Mouse (Mus musculus): ENCODE measurements around the gene Pts. TPM values are rescaled to one million over a fixed set of nuclear protein-coding genes. Genes with fewer than 3 reads are reported as not detected.

The Pts gene
- total and polyA plus RNA-seq, 3 experiments = 24.6 TPM; not detected in 1

- no peaks in the 10 kb centered on the region for H3K79me2 ChIP-seq (ENCODE audit: control insufficient read depth, insufficient read depth, low read length, poor library complexity)
- 0 out of 4 replicates have a peak, but pooled peaks cover 2 to 4% of the 10 kb centered on the region in 2 experiments for H3K4me1 ChIP-seq (ENCODE audit: control insufficient read depth in 1 of 2, insufficient read depth in 2 of 2, low read length in 2 of 2)
- peaks cover 0 to 2% of the 10 kb centered on the region in 2 experiments; a peak in 2 of 4 replicates for H3K36me3 ChIP-seq (ENCODE audit: control insufficient read depth in 1 of 2, insufficient read depth in 2 of 2, low read length in 2 of 2)
- no peaks in the 10 kb centered on the region for H3K9me3 ChIP-seq (replicated peaks; ENCODE audit: insufficient read depth, low read length)
- no peaks in the 10 kb centered on the region for H3K27me3 ChIP-seq (ENCODE audit: control insufficient read depth in 1 of 2, insufficient read depth in 2 of 2, low read length in 2 of 2)
- no peak overlapping the region for H3K27ac ChIP-seq (ENCODE audit: control insufficient read depth, low read depth, low read length)
- no peak for DNase-seq (ENCODE audit: low read depth, low spot score)
- H3K9ac ChIP-seq (ENCODE audit: control insufficient read depth, low read depth, low read length, poor library complexity, severe bottlenecking) = no peak overlapping the region
- no peak for TF ChIP-seq HCFC1 (IDR thresholded peaks at IDR 0.05; ENCODE audit: low read depth, low read length)
- no peak for TF ChIP-seq ELF1 (IDR thresholded peaks at IDR 0.05; ENCODE audit: low read depth, low read length)
- TF ChIP-seq MAX (IDR thresholded peaks at IDR 0.05; ENCODE audit: low read length) = no peak
- no peak for TF ChIP-seq CTCF (IDR thresholded peaks at IDR 0.05 in 2 of 3, conservative IDR thresholded peaks at IDR 0.05 in 1 of 3; ENCODE audit: control insufficient read depth in 1 of 3, insufficient read depth in 1 of 3, low read depth in 2 of 3, low read length in 3 of 3, poor library complexity in 1 of 3, severe bottlenecking in 1 of 3)
- TF ChIP-seq CHD2 (IDR thresholded peaks at IDR 0.05; ENCODE audit: low read length) = no peak
- TF ChIP-seq MEF2A (IDR thresholded peaks at IDR 0.05; ENCODE audit: extremely low read depth, insufficient replicate concordance, low read depth, low read length, poor library complexity, severe bottlenecking) = no peak
- TF ChIP-seq USF1 (IDR thresholded peaks at IDR 0.05; ENCODE audit: low read depth, low read length) = no peak
- TF ChIP-seq POLR2A (IDR thresholded peaks at IDR 0.05; ENCODE audit: control insufficient read depth in 1 of 2, insufficient read depth in 1 of 2, low read depth in 1 of 2, low read length in 2 of 2, poor library complexity in 1 of 2) = no peak
- no peak for TF ChIP-seq ETS1 (IDR thresholded peaks at IDR 0.05; ENCODE audit: low read depth, low read length)
- TF ChIP-seq BHLHE40 (IDR thresholded peaks at IDR 0.05; ENCODE audit: borderline replicate concordance, low read depth, low read length) = no peak
- no peak for TF ChIP-seq JUND (IDR thresholded peaks at IDR 0.05; ENCODE audit: low read depth, low read length)
- TF ChIP-seq NELFE (IDR thresholded peaks at IDR 0.05; ENCODE audit: low read depth, low read length) = no peak
- TF ChIP-seq CHD1 (IDR thresholded peaks at IDR 0.05; ENCODE audit: low read depth, low read length) = no peak
- no peak for TF ChIP-seq ZMIZ1 (IDR thresholded peaks at IDR 0.05; ENCODE audit: low read depth, low read length)
- no peak for TF ChIP-seq TCF12 (IDR thresholded peaks at IDR 0.05; ENCODE audit: low read depth, low read length)
- no peak overlapping the region for H3K4me3 ChIP-seq (ENCODE audit: control insufficient read depth in 1 of 2, insufficient read depth in 1 of 2, low read depth in 2 of 2, low read length in 2 of 2)
Observed at GRCm38 (mm10) chr9:50476651-50477050, 51.9 kb downstream of the Pts start.

DNA sequence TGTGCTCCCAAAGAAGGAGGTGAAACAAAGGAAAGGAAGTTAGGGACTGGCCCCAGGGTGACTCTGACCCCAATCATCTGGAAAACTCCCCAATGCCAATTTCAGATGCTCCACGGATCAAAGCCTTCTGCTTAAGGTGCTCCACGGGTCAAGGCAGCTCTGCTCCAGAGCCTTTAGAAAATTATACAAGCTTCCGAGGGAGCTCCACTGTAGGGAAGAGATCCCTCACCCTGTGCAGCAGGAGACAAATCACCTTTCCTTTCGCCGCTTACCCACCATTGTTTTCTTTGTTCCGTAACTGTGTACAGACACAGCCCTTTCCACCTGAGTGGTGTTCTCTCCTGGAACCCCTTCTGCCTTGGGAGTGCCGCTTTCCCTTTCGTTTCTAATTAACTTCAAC, 52.8 kb downstream of the Pts start:
- Histone ChIP-seq H3K4me1 (ENCODE audit: control insufficient read depth in 1 of 2, insufficient read depth in 2 of 2, low read length in 2 of 2) (peaks cover 2 to 9% of the 10 kb centered on the region in 2 experiments; a peak in 2 of 4 replicates), H3K27me3 (ENCODE audit: control insufficient read depth in 1 of 2, insufficient read depth in 2 of 2, low read length in 2 of 2) (no peaks in the 10 kb centered on the region), H3K79me2 (ENCODE audit: control insufficient read depth, insufficient read depth, low read length, poor library complexity) (no peaks in the 10 kb centered on the region), H3K9me3 (replicated peaks; ENCODE audit: insufficient read depth, low read length) (no peaks in the 10 kb centered on the region), H3K27ac (ENCODE audit: control insufficient read depth, low read depth, low read length) (no peak overlapping the region), H3K9ac (ENCODE audit: control insufficient read depth, low read depth, low read length, poor library complexity, severe bottlenecking) (no peak overlapping the region), H3K4me3 (ENCODE audit: control insufficient read depth in 1 of 2, insufficient read depth in 1 of 2, low read depth in 2 of 2, low read length in 2 of 2) (no peak overlapping the region), H3K36me3 (ENCODE audit: control insufficient read depth in 1 of 2, insufficient read depth in 2 of 2, low read length in 2 of 2) (peaks cover 0 to 8% of the 10 kb centered on the region in 2 experiments; a peak in 2 of 4 replicates)
- DNase-seq (ENCODE audit: low read depth, low spot score) = no peak
- TF ChIP-seq ZMIZ1 (IDR thresholded peaks at IDR 0.05; ENCODE audit: low read depth, low read length) = no peak
- TF ChIP-seq MAZ (IDR thresholded peaks at IDR 0.05; ENCODE audit: low read depth, low read length) = no peak
- TF ChIP-seq SIN3A (IDR thresholded peaks at IDR 0.05; ENCODE audit: low read length) = no peak
- no peak for TF ChIP-seq ELF1 (IDR thresholded peaks at IDR 0.05; ENCODE audit: low read depth, low read length)
- TF ChIP-seq E2F4 (IDR thresholded peaks at IDR 0.05; ENCODE audit: borderline replicate concordance, low read depth, low read length) = no peak
- no peak for TF ChIP-seq BHLHE40 (IDR thresholded peaks at IDR 0.05; ENCODE audit: borderline replicate concordance, low read depth, low read length)

Measured in MEL (cell line).